Mouse (Mus musculus): ENCODE data around the gene Tmem110.

The Tmem110 gene

GRCm38 (mm10) chr14:30865311-30865710 is 39.9 kb downstream of the Tmem110 start:
- DNase-seq (ENCODE audit: low spot score): no peak

DNA sequence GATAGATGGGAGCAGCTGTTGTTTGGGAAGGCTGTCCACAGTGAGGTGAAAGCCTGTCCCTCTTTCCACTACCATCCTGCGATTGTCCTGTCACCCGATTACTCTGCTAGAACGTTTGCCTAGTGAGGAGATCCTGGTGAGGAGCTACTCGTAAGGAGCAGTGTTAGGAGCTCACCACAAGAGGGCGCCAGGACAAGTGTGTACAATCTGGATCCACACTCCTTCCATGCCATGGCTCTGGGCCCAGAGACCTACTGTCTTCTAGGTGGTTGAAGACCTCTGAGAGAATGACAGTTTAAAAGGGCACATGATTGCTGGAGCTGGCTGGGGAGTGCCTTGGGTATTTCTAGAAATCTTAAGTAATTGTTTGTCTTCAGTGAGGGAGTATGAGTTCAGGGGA is 41.7 kb downstream of the Tmem110 start:
- DNase-seq (ENCODE audit: low spot score): peak; percentile 46

DNA sequence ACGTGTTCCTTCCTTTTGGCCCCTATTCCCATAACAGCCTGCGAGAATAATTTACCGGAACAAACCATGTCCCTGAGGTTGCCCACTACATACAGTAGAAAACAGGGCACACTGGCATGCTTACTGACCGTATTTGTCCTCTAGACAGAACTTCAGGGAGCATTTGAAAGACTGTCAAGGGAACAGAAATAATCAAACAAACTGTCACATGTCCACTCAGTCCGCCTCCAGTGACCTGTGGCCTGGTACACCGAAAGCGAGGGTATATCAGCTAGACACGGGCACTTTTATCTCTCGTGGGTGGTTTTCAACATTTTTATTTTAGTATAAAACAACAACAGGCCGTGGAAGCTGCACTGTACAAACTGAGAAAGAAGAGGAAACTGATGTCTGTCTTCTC is 43.4 kb downstream of the Tmem110 start:
- no peak for DNase-seq (ENCODE audit: low spot score)

DNA sequence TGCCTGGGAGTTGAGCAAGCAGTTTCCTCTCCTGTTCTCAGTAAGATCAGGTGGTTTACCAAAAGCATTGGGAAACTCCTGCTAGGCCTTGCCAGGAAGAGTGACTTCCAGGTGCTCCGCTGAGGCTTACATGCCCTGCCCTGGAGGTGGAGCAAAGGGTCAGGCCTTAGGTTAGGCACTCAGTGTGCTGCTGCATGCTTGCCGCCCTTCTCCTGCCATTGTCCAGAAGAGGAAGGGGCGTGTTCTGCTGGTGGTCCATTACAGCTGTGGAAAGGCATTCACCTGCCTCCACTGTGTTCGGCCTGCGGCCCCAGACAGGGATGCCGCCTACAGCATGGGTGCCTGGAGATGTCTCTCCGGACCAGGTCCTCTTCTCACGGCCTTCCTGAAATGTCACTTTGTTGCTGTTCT is 44.0 kb downstream of the Tmem110 start:
- no peak for DNase-seq (ENCODE audit: low spot score)

- DNase-seq (ENCODE audit: low spot score): no peak
Measured at GRCm38 (mm10) chr14:30870206-30871147, 45.1 kb downstream of the Tmem110 start.

GRCm38 (mm10) chr14:30874095-30874700 is 48.8 kb downstream of the Tmem110 start:
- DNase-seq (ENCODE audit: low spot score): no peak

GRCm38 (mm10) chr14:30875130-30875865 is 49.9 kb downstream of the Tmem110 start:
- DNase-seq (ENCODE audit: low spot score): no peak

DNA sequence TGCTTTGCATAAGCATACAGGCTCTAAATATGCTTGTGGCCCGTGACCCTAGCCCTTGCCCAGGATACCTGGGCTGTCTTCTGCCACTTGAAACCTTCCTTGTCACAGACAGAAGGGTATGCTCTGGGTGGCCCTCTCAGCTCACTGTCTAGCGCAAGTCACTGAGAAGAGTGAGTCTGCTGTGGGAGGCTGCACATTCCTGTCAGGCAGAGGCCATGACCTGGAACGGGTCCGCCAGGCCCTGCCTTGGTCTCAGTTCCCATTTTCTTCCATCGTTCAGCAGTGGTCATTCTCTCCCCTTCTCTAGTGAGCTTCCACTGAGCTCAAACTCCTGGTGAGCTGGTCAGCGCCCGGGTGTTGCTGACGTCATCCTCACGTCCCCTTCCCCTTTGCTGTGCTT is 50.6 kb downstream of the Tmem110 start:
- no peak for DNase-seq (ENCODE audit: low spot score)

- no peak for DNase-seq (ENCODE audit: low spot score)
Measured at GRCm38 (mm10) chr14:30876451-30876850, 51.1 kb downstream of the Tmem110 start.

GRCm38 (mm10) chr14:30877827-30878226 is 52.4 kb downstream of the Tmem110 start:
- DNase-seq (ENCODE audit: low spot score): no peak

DNA sequence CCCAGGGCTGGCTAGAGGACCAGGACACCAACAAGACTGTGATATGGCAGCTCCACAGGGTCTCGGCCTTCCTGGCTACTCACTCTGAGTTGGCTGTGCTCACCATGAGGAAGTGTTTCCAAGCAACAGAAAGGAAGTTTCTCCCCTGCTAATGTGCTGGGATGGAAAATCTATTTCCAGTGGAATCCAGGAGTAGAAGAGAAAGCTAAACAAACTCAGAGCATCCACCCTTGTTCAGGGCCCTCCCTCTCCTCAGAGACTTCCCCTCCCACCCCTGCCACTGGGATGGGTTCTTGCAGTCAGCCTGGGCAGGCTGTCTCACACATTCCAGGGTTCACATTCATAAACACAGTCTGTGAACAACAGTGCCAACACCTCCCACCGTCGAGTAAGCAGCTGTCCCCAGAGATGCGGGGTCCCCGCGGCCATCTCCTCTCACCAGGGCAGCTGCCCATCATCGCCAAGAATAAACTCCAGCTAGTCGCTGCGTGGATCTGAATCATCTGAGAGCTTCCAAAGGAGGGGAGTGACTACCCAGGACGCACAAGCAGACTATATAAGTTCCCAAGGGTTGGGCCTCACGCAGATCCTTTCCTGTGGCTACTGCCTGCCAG is 53.7 kb downstream of the Tmem110 start, which contains the start of gene Mustn1:
TSS of gene Mustn1 (plus strand) at position 243 of the 614 bp plus-strand sequence.
- no peak for DNase-seq (ENCODE audit: low spot score)

- no peak for DNase-seq (ENCODE audit: low spot score)
Measured at GRCm38 (mm10) chr14:30879794-30880193, 54.4 kb downstream of the Tmem110 start.

DNA sequence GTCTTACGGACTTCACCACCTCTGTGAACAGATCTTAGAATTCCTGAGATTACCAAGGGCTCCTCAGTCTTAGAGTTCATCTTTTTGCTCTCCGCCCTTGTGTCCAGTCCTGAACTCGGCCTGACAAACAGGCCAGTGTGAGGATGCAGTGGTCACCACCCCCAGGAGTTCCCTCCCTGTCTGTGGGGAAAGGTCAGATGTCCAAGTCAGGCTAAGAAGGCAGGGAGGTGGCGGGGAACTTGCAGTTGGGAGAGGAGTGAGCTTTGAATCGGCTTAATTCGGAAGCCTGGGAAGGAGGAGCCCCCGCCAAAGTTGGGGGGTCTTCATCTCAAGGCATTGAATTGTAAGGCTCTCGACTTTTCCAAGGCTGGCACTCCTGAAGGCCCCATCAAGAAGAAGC is 54.9 kb downstream of the Tmem110 start:
- no peak for DNase-seq (ENCODE audit: low spot score)

- DNase-seq (ENCODE audit: low spot score): no peak
Measured at GRCm38 (mm10) chr14:30880811-30881717, 55.7 kb downstream of the Tmem110 start.

GRCm38 (mm10) chr14:30881718-30882108 is 56.3 kb downstream of the Tmem110 start:
- DNase-seq (ENCODE audit: low spot score): no peak

DNA sequence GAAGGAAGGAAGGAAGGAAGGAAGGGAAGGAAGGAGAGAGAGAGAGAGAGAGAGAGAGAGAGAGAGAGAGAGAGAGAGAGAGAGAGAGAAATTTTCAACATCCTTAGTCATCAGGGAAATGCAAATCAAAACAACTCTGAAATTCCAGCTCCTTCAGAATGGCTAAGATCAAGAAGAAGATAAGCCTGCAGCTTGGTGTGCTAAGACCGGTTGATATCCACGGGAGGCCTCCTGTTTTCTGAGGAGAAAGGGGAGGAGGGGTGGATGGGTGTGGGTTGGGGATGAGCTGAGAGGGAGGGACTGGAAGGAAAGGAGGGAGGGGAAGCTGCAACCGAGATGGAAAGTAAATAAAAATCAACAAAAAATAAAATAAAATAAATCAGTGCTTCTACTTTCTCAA is 59.9 kb downstream of the Tmem110 start:
- no peak for DNase-seq (ENCODE audit: low spot score)

- DNase-seq (ENCODE audit: low spot score): no peak
Measured at GRCm38 (mm10) chr14:30886204-30886603, 60.8 kb downstream of the Tmem110 start, which contains the start of gene Itih4. TSS of gene Itih4 (plus strand) at chr14:30886476.

- DNase-seq (ENCODE audit: low spot score): no peak
Measured at GRCm38 (mm10) chr14:30888271-30888732, 62.9 kb downstream of the Tmem110 start.

DNA sequence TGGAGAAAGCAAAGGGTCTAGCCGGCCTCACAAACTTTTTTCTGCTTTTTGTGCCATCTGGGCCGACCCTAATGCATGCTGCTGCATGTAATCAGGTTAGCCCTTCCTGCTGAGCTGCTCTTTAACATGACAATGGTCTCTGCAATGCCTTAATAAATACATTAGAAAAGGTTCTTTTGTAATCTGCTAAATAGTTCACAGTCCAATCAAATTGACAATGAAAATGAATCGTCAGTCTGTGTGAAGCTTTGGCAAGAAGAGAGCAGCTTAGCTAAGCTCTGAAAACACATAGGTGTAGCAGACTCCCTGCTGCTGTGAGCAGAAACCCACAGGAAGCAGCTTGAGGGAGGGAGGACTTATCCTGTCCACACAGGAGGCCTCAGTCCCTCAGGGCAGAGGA is 74.6 kb downstream of the Tmem110 start:
- no peak for DNase-seq (ENCODE audit: low spot score)

DNA sequence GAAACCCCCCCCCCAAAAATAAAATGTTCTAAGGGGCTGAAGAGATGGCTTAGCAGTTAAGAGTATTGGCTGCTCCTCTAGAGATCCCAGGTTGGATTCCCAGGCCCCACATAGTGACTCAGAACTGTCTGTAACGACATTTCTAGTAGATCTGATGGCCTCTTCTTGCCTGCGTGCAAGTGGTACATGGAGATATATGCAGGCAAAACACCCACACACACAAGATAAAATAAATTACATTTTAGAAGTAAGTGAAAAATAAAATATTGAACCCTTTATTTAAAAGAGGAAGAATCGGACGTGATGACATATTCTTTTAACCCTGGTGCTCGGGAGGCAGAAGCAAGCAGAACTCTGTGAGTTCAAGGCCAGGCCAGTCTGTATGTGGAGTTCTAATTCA is 77.2 kb downstream of the Tmem110 start:
- DNase-seq (ENCODE audit: low spot score): no peak

DNA sequence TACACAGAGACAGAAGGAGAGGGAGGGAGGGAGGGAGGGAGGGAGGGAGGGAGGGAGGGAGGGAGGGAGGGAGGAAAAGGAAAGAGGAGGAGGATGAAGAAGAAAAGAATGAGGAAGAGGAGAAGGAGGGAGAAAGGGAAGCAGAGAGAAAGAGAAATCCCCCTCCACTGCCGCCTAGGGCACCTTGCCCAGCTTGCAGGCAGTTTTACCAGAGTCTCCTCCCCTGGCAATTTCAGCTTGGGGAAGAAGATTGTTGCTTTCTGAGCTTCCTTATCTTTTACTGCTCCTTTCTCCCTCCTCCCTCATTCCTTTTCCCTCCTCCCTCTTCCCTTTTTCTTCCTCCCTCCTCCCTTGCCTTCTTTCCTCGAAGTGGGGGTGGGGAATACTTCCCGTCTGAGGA is 77.6 kb downstream of the Tmem110 start:
- no peak for DNase-seq (ENCODE audit: low spot score)

Measured in left cerebral cortex, adult 11 months (tissue).